Mouse (Mus musculus) myocyte (in vitro differentiated cells): ENCODE data around the gene Ptpn6. TPM values are rescaled to one million over a fixed set of nuclear protein-coding genes. Genes with fewer than 3 reads are reported as not detected.

ENCODE experiments used
- H3K27me3 ChIP-seq: one replicate; pipeline ENCODE4 v1.6.1; 2011; ENCODE audit not compliant: control insufficient read depth, insufficient read depth, insufficient read length
- H3K36me3 ChIP-seq: one replicate; pipeline ENCODE4 v1.6.1; 2011; ENCODE audit not compliant: control insufficient read depth, insufficient read depth
- H3K4me2 ChIP-seq: one replicate; pipeline ENCODE4 v1.6.1; 2011; ENCODE audit warnings: low read depth, control low read depth
- H3K4me3 ChIP-seq: one replicate; pipeline ENCODE4 v1.5.1; 2011; ENCODE audit warnings: mild to moderate bottlenecking, control low read depth, moderate library complexity
- H3K79me2 ChIP-seq: one replicate; pipeline ENCODE4 v1.6.1; 2011; ENCODE audit not compliant: control insufficient read depth, insufficient read depth
- H3ac ChIP-seq: one replicate; pipeline ENCODE4 v1.6.1; 2011; ENCODE audit not compliant: control insufficient read depth, insufficient read length
- CEBPB ChIP-seq: IDR thresholded peaks from 2 replicates; pipeline ENCODE4 v1.6.1; 2011; ENCODE audit warnings: mild to moderate bottlenecking, moderate library complexity; ENCODE audit not compliant: poor library complexity, insufficient read depth, severe bottlenecking
- E2F4 ChIP-seq: IDR thresholded peaks from one replicate; pipeline ENCODE4 v1.6.1; 2011; ENCODE audit warnings: mild to moderate bottlenecking, control low read depth, moderate library complexity; ENCODE audit not compliant: insufficient read depth
- MAX ChIP-seq: IDR thresholded peaks from one replicate; pipeline ENCODE4 v1.6.1; 2011; ENCODE audit warnings: low read depth, mild to moderate bottlenecking, control low read depth
- MYOD1 ChIP-seq, 3 experiments: IDR thresholded peaks; one replicate each; pipeline ENCODE4 v1.6.1; 2011; ENCODE audit warnings: control low read depth in 2 of 3, low read depth in 2 of 3, mild to moderate bottlenecking in 2 of 3, moderate library complexity in 1 of 3; ENCODE audit not compliant: insufficient read length in 2 of 3, control insufficient read depth in 1 of 3
- MYOG ChIP-seq, 3 experiments: IDR thresholded peaks; one replicate each; pipeline ENCODE4 v1.6.1; 2011; ENCODE audit warnings: control low read depth in 2 of 3, low read depth in 2 of 3, mild to moderate bottlenecking in 2 of 3; ENCODE audit not compliant: insufficient read length in 2 of 3, control insufficient read depth in 1 of 3, insufficient read depth in 1 of 3
- POLR2A ChIP-seq: IDR thresholded peaks from one replicate; pipeline ENCODE4 v1.6.1; 2011; ENCODE audit warnings: low read depth, mild to moderate bottlenecking, control low read depth, moderate library complexity; ENCODE audit not compliant: insufficient read length
- POLR2AphosphoS2 ChIP-seq: IDR thresholded peaks from one replicate; pipeline ENCODE4 v1.6.1; 2011; ENCODE audit warnings: low read depth, control low read depth; ENCODE audit not compliant: insufficient read length
- REST ChIP-seq: IDR thresholded peaks from one replicate; pipeline ENCODE4 v1.6.1; 2011; ENCODE audit warnings: mild to moderate bottlenecking, control low read depth, moderate library complexity; ENCODE audit not compliant: insufficient read depth, insufficient read length
- SRF ChIP-seq: IDR thresholded peaks from one replicate; pipeline ENCODE4 v1.6.1; 2011; ENCODE audit warnings: low read depth; ENCODE audit not compliant: control insufficient read depth, insufficient read length
- TCF12 ChIP-seq: IDR thresholded peaks from one replicate; pipeline ENCODE4 v1.6.1; 2011; ENCODE audit warnings: mild to moderate bottlenecking, control low read depth; ENCODE audit not compliant: poor library complexity, insufficient read depth, severe bottlenecking
- TCF3 ChIP-seq: IDR thresholded peaks from one replicate; pipeline ENCODE4 v1.6.1; 2011; ENCODE audit warnings: low read depth, control low read depth; ENCODE audit not compliant: insufficient read length
- USF1 ChIP-seq: IDR thresholded peaks from one replicate; pipeline ENCODE4 v1.6.1; 2011; ENCODE audit warnings: low read depth, mild to moderate bottlenecking, control low read depth, moderate library complexity
- polyA plus RNA-seq: library from polyadenylated mRNA; unstranded; fragments of >200 nt; fragmentation: generic; extraction: Trizol; gene quantifications from one replicate; pipeline ENCODE4 v1.2.1, GENCODE M21; 2012; ENCODE audit warnings: missing spikeins

The Ptpn6 gene
- polyA plus RNA-seq, 1 experiment: 3.1 TPM

DNA sequence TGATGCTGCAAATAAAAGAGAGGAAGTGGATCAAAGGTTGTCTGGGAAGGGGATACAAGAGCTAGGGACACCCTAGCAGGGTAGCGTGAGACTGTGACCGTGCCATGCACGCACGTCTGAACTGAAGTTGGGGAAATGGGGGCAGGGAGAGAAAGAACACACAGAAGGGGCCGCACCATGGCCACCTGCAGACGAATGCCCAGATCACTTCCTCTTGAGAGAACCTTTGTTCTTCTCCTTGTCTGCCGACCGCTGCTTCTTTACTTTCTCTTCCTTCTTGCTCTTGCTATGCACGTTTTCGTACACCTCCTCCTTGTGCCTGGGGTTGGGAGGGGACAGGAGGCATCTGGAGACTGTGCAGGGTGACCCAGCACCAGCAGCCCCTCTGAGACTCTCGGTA, 17.6 kb downstream of the Ptpn6 start:
- no peak for TF ChIP-seq TCF3
- TF ChIP-seq TCF12: no peak
- TF ChIP-seq E2F4: no peak
- no peak for TF ChIP-seq POLR2AphosphoS2
- no peak for TF ChIP-seq REST
- no peak for TF ChIP-seq MYOG (IDR thresholded peaks at IDR 0.05; ENCODE audit: control insufficient read depth in 1 of 3, insufficient read depth in 1 of 3, insufficient read length in 2 of 3, low read depth in 2 of 3)
- no peak for TF ChIP-seq MYOD1 (IDR thresholded peaks at IDR 0.05; ENCODE audit: control insufficient read depth in 1 of 3, insufficient read length in 2 of 3, low read depth in 2 of 3)
- no peak for TF ChIP-seq POLR2A
- no peak for TF ChIP-seq USF1
- TF ChIP-seq MAX: no peak
- Histone ChIP-seq H3K4me2 (no peak overlapping the region), H3ac (no peak overlapping the region), H3K4me3 (no peak overlapping the region), H3K27me3 (no peaks in the 10 kb centered on the region), H3K79me2 (no peaks in the 10 kb centered on the region), H3K36me3 (peaks cover 6% of the 10 kb centered on the region)

DNA sequence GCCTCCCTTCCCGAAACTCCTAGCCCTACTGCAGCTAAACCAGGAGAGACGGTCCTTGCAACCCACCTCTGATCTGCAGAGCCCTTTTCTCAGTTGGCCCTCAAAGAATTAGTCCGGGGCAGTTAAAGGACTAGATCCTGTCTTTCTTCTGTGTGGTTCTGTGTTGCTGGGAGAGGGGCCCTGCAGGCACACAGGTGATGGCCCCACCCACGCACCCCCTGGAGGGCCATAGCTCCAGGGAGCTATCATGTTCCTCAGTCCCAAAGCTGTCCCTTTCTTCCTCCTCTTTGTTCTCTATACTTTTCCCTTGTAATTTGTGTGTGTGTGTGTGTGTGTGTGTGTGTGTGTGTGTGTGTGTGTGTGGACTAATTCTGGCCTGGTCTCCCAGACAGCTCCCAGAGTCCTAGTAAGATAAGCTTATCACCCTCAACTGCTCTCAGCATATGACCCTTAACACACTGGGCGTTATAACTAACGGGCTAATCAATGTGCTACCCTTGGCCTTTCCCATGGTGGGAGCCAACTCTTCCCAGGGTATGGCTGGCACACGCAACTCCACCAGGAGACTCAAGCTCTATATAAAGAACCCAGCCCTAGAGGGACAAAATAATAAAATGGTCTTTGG, 19.0 kb downstream of the Ptpn6 start:
- H3K36me3 ChIP-seq: peaks cover 18% of the 10 kb centered on the region
- TF ChIP-seq MAX: no peak
- no peak for TF ChIP-seq MYOD1 (IDR thresholded peaks at IDR 0.05; ENCODE audit: control insufficient read depth in 1 of 3, insufficient read length in 2 of 3, low read depth in 2 of 3)
- no peak overlapping the region for H3K4me2 ChIP-seq
- H3K79me2 ChIP-seq: peaks cover 2% of the 10 kb centered on the region
- H3K27me3 ChIP-seq: no peaks in the 10 kb centered on the region
- no peak overlapping the region for H3ac ChIP-seq
- no peak overlapping the region for H3K4me3 ChIP-seq

DNA sequence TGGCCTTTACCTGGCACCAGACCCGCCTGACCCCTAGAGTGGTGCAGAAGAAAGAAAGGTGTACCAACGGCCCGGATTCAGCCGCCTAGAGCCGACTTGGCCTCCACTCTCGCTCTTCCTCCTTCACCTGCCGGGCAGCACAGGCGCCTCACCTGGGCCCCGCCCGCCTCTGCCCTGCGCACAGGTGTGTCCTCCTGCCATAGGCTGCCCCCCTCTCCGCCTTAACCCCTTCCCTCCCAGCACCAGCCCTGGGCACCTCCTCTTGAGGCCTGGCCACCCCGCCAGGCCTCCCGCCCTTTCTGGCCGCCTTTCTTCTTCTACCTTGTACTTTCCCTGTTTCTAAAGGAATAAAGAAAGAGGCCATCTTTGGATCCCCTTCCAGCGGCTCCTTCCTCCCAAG, 19.8 kb downstream of the Ptpn6 start:
- Histone ChIP-seq H3K36me3 (peaks cover 22% of the 10 kb centered on the region), H3ac (no peak overlapping the region), H3K79me2 (peaks cover 9% of the 10 kb centered on the region), H3K4me3 (no peak overlapping the region), H3K4me2 (no peak overlapping the region), H3K27me3 (no peaks in the 10 kb centered on the region)
- TF ChIP-seq MYOG (IDR thresholded peaks at IDR 0.05; ENCODE audit: control insufficient read depth in 1 of 3, insufficient read depth in 1 of 3, insufficient read length in 2 of 3, low read depth in 2 of 3) (no peak), POLR2AphosphoS2 (no peak), USF1 (no peak), E2F4 (no peak), TCF3 (no peak), SRF (no peak), REST (no peak), POLR2A (no peak), TCF12 (no peak), MYOD1 (IDR thresholded peaks at IDR 0.05; ENCODE audit: control insufficient read depth in 1 of 3, insufficient read length in 2 of 3, low read depth in 2 of 3) (no peak), MAX (no peak), CEBPB (no peak)

DNA sequence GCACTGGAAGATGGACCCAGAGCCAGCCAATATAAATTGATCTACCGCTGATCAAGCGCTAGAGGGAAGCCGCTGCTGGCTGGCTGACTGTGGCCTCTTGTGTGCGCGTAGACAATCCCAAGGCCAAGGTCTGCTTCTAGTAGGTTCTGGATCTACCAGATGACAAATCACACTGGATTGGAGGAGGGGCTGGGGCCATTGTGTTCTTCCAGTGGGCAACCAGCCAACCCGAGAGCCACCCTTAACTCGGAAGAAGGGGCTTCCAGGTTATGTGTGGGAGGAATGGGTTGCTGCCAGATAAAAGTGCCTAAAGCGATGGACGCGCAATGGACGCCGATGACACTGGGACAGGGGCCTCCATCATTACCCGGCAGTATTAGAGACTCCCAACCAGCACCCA, 20.5 kb downstream of the Ptpn6 start:
- TF ChIP-seq REST (no peak), TCF3 (no peak), POLR2A (no peak), MYOG (IDR thresholded peaks at IDR 0.05; ENCODE audit: control insufficient read depth in 1 of 3, insufficient read depth in 1 of 3, insufficient read length in 2 of 3, low read depth in 2 of 3) (no peak), CEBPB (no peak)
- Histone ChIP-seq H3ac (no peak overlapping the region), H3K36me3 (peaks cover 22% of the 10 kb centered on the region), H3K4me3 (no peak overlapping the region), H3K27me3 (no peaks in the 10 kb centered on the region), H3K4me2 (no peak overlapping the region), H3K79me2 (peaks cover 17% of the 10 kb centered on the region)

DNA sequence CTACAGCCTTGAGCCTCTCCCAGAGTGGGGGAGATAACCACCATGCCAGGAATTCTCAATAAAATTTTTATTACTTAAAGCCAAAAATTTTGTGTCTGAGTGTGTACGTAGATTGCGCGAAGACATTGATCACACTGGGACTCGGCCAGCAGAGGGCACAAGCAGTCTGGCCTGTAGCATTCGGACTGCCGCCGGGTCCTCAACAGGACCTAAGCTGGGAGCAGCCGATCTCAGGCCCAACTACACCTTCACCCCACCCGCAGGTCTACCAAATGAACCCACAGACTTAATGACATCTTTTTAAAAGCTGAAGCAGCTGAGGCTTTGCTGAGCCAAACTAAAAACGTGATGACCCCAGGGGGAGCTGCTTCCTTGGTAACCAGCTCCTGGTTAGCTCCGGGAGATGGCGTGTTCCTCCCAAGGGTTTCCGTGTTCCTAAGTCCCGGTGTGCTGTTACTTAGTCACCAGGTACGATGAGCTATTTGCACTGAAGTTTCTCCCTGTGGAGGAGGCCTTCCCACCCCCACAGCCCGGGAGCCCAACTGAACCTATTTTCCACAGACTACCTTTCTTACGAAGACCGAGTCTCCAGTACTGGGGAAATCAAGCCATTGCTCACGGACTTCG, 21.5 kb downstream of the Ptpn6 start:
- Histone ChIP-seq H3ac (no peak overlapping the region), H3K79me2 (peaks cover 23% of the 10 kb centered on the region), H3K27me3 (no peaks in the 10 kb centered on the region), H3K4me3 (no peak overlapping the region), H3K36me3 (peaks cover 22% of the 10 kb centered on the region), H3K4me2 (no peak overlapping the region)
- no peak for TF ChIP-seq POLR2A
